Mouse (Mus musculus) limb, embryonic 15.5 days (tissue): ENCODE results near the gene Slc16a6. TPM values are rescaled to one million over a fixed set of nuclear protein-coding genes. Genes with fewer than 3 reads are reported as not detected.
"Not testable (repeated sequence)": the region's sequence is repeated elsewhere in the genome, so short reads cannot be mapped to it uniquely, and the experiment has no call there.

Experiments
- ATAC-seq: fragments of 200-750 bp; cut with Nextera tagmentation; 2 replicates; pipeline ENCODE4 v1.8.0; 2017; ENCODE audit warnings: low read depth, moderate TSS enrichment; ENCODE audit not compliant: insufficient number of reproducible peaks, low FRiP score, low TSS enrichment
- H3K27ac ChIP-seq: fragments of 300-500 bp; sonication (generic); 2 replicates; pipeline ENCODE4 v1.5.1; 2015; ENCODE audit warnings: moderate library complexity, mild to moderate bottlenecking, inconsistent platforms
- H3K27me3 ChIP-seq: fragments of 300-500 bp; sonication (generic); 2 replicates; pipeline ENCODE4 v1.6.1; 2015; ENCODE audit warnings: inconsistent platforms
- H3K36me3 ChIP-seq: fragments of 300-500 bp; sonication (generic); 2 replicates; pipeline ENCODE4 v1.6.1; 2015; ENCODE audit warnings: inconsistent platforms
- H3K4me1 ChIP-seq: fragments of 300-500 bp; sonication (generic); 2 replicates; pipeline ENCODE4 v1.6.1; 2015; ENCODE audit warnings: inconsistent platforms
- H3K4me2 ChIP-seq: fragments of 300-500 bp; sonication (generic); 2 replicates; pipeline ENCODE4 v1.6.1; 2015; ENCODE audit warnings: mild to moderate bottlenecking, inconsistent platforms
- H3K4me3 ChIP-seq: fragments of 300-500 bp; sonication (generic); 2 replicates; pipeline ENCODE4 v1.5.1; 2015; ENCODE audit warnings: mild to moderate bottlenecking, inconsistent platforms
- H3K9ac ChIP-seq: fragments of 300-500 bp; sonication (generic); 2 replicates; pipeline ENCODE4 v1.6.1; 2015; ENCODE audit warnings: inconsistent platforms
- H3K9me3 ChIP-seq: fragments of 300-500 bp; sonication (generic); 2 replicates; pipeline ENCODE4 v1.6.1; 2016; ENCODE audit warnings: inconsistent platforms
- WGBS: fragments of 180-500 bp; shearing (Covaris S2); methylation state at CpG from one replicate; pipeline ENCODE4 v1.1.7; 2015; 5-methylcytosine and 5-hydroxymethylcytosine counted together
- polyA plus RNA-seq: library from polyadenylated mRNA; unstranded; fragments of >200 nt; fragmentation: Nextera tagmentation; extraction: Ambion mirVana; gene quantifications from 2 replicates; pipeline ENCODE4 v1.2.1, GENCODE M21; 2015

Slc16a6 gene
- polyA plus RNA-seq, 1 experiment from 2014 or later, result 7.0 TPM

GRCm38 (mm10) chr11:109496996-109497714 lies 23.8 kb upstream of the Slc16a6 start:
- Histone ChIP-seq H3K4me1 (peaks cover 5% of the 10 kb centered on the region; the same call in 1 of the 2 replicates), H3K9me3 (no peaks in the 10 kb centered on the region), H3K27me3 (no peaks in the 10 kb centered on the region), H3K9ac (no peak overlapping the region), H3K27ac (no peak overlapping the region), H3K36me3 (no peaks in the 10 kb centered on the region), H3K4me2 (no peak overlapping the region), H3K4me3 (no peak overlapping the region)
- ATAC-seq, result no peak
- WGBS, result 54% methylated on average over 6 of the region's 6 CpGs

GRCm38 (mm10) chr11:109496475-109496993 lies 23.1 kb upstream of the Slc16a6 start:
- no peak overlapping the region for H3K4me3 ChIP-seq
- no peaks in the 10 kb centered on the region for H3K27me3 ChIP-seq
- H3K4me1 ChIP-seq, result peaks cover 5% of the 10 kb centered on the region; the same call in 1 of the 2 replicates
- H3K27ac ChIP-seq, result no peak overlapping the region
- 75% methylated on average over 7 of the region's 7 CpGs for whole genome bisulfite sequencing
- H3K36me3 ChIP-seq, result no peaks in the 10 kb centered on the region
- ATAC-seq, result no peak
- H3K4me2 ChIP-seq, result no peak overlapping the region
- H3K9me3 ChIP-seq, result no peaks in the 10 kb centered on the region
- no peak overlapping the region for H3K9ac ChIP-seq

- H3K4me1 ChIP-seq, result peaks cover 5% of the 10 kb centered on the region; the same call in 1 of the 2 replicates
- no peaks in the 10 kb centered on the region for H3K36me3 ChIP-seq
- H3K9me3 ChIP-seq, result no peaks in the 10 kb centered on the region
- no peak overlapping the region for H3K4me3 ChIP-seq
- no peak overlapping the region for H3K9ac ChIP-seq
- H3K27me3 ChIP-seq, result no peaks in the 10 kb centered on the region
- no peak overlapping the region for H3K27ac ChIP-seq
- WGBS, result 49% methylated on average over 14 of the region's 14 CpGs
- no peak overlapping the region for H3K4me2 ChIP-seq
- ATAC-seq, result no peak
These were observed 22.5 kb upstream of the Slc16a6 start for GRCm38 (mm10) chr11:109495771-109496474.

GRCm38 (mm10) chr11:109494890-109495770 lies 21.7 kb upstream of the Slc16a6 start:
- no peak overlapping the region for H3K4me2 ChIP-seq
- H3K27ac ChIP-seq, result no peak overlapping the region
- H3K27me3 ChIP-seq, result no peaks in the 10 kb centered on the region
- no peaks in the 10 kb centered on the region for H3K9me3 ChIP-seq
- H3K36me3 ChIP-seq, result no peaks in the 10 kb centered on the region
- peaks cover 5% of the 10 kb centered on the region; the same call in 1 of the 2 replicates for H3K4me1 ChIP-seq
- 49% methylated on average over 24 of the region's 24 CpGs for WGBS
- H3K4me3 ChIP-seq, result no peak overlapping the region
- no peak overlapping the region for H3K9ac ChIP-seq
- no peak for ATAC-seq

- 66% methylated on average over 8 of the region's 8 CpGs for WGBS
- ATAC-seq, H3K4me1 ChIP-seq, H3K36me3 ChIP-seq, H3K4me2 ChIP-seq, H3K27me3 ChIP-seq, H3K4me3 ChIP-seq, H3K9ac ChIP-seq, H3K9me3 ChIP-seq, H3K27ac ChIP-seq: not testable (repeated sequence)
These were observed 19.6 kb upstream of the Slc16a6 start for GRCm38 (mm10) chr11:109492847-109493464.

- Histone ChIP-seq H3K9me3 (no peaks in the 10 kb centered on the region), H3K27ac (no peak overlapping the region), H3K36me3 (no peaks in the 10 kb centered on the region), H3K27me3 (no peaks in the 10 kb centered on the region), H3K9ac (no peak overlapping the region), H3K4me1 (no peaks in the 10 kb centered on the region), H3K4me3 (no peak overlapping the region), H3K4me2 (no peak overlapping the region)
- 67% methylated on average over 4 of the region's 4 CpGs for WGBS
- ATAC-seq, result no peak
These were observed 18.4 kb upstream of the Slc16a6 start for GRCm38 (mm10) chr11:109491844-109492243.

- Histone ChIP-seq H3K27ac (no peak overlapping the region), H3K36me3 (no peaks in the 10 kb centered on the region), H3K4me3 (no peak overlapping the region), H3K9ac (no peak overlapping the region), H3K4me2 (no peak overlapping the region), H3K9me3 (no peaks in the 10 kb centered on the region), H3K4me1 (no peaks in the 10 kb centered on the region), H3K27me3 (no peaks in the 10 kb centered on the region)
- 65% methylated on average over 2 of the region's 2 CpGs for WGBS
- no peak for ATAC-seq
These were observed 16.4 kb upstream of the Slc16a6 start for GRCm38 (mm10) chr11:109489763-109490162.

GRCm38 (mm10) chr11:109487991-109488684 lies 14.7 kb upstream of the Slc16a6 start:
- Histone ChIP-seq H3K4me1 (no peaks in the 10 kb centered on the region), H3K27me3 (no peaks in the 10 kb centered on the region), H3K27ac (no peak overlapping the region), H3K4me2 (no peak overlapping the region), H3K9me3 (no peaks in the 10 kb centered on the region), H3K9ac (no peak overlapping the region), H3K36me3 (no peaks in the 10 kb centered on the region), H3K4me3 (no peak overlapping the region)
- ATAC-seq, result no peak
- 77% methylated on average over 10 of the region's 10 CpGs for WGBS

- H3K27ac ChIP-seq, result no peak overlapping the region
- no peaks in the 10 kb centered on the region for H3K9me3 ChIP-seq
- WGBS, result 34% methylated on average over 1 of the region's 1 CpGs
- H3K9ac ChIP-seq, result no peak overlapping the region
- H3K36me3 ChIP-seq, result no peaks in the 10 kb centered on the region
- H3K4me3 ChIP-seq, result no peak overlapping the region
- no peaks in the 10 kb centered on the region for H3K27me3 ChIP-seq
- H3K4me1 ChIP-seq, result no peaks in the 10 kb centered on the region
- H3K4me2 ChIP-seq, result no peak overlapping the region
- no peak for ATAC-seq
These were observed 13.7 kb upstream of the Slc16a6 start for GRCm38 (mm10) chr11:109487111-109487510.

GRCm38 (mm10) chr11:109485398-109486045 lies 12.1 kb upstream of the Slc16a6 start:
- no peaks in the 10 kb centered on the region for H3K27me3 ChIP-seq
- H3K4me2 ChIP-seq, result no peak overlapping the region

More at GRCm38 (mm10) chr11:109485398-109486045, 12.1 kb upstream of the Slc16a6 start:
- H3K9me3 ChIP-seq, result no peaks in the 10 kb centered on the region
- 75% methylated on average over 15 of the region's 15 CpGs for WGBS
- no peak overlapping the region for H3K27ac ChIP-seq
- ATAC-seq, result no peak
- H3K4me1 ChIP-seq, result no peaks in the 10 kb centered on the region
- H3K4me3 ChIP-seq, result no peak overlapping the region
- no peak overlapping the region for H3K9ac ChIP-seq
- no peaks in the 10 kb centered on the region for H3K36me3 ChIP-seq
